Mouse (Mus musculus) heart, adult 2 months (tissue): ENCODE results near the gene Rassf8. TPM values are rescaled to one million over a fixed set of nuclear protein-coding genes. Genes with fewer than 3 reads are reported as not detected.
A peak's percentile ranks its signal among the peaks of the same experiment; 100 is the strongest.

Experiments used
- DNase-seq, 2 experiments: peaks; one replicate each; pipeline ENCODE4 v3.0.0; 2021
- H3K27ac ChIP-seq: fragments of 200-600 bp; 2 replicates; pipeline ENCODE4 v1.8.1; 2022
- H3K27me3 ChIP-seq: fragments of 200-500 bp; 2 replicates; pipeline ENCODE4 v1.6.1; 2012; ENCODE audit warnings: mild to moderate bottlenecking, low read length, inconsistent platforms, mixed read lengths; ENCODE audit not compliant: control insufficient read depth, insufficient read depth
- H3K36me3 ChIP-seq: fragments of 200-500 bp; 2 replicates; pipeline ENCODE4 v1.6.1; 2012; ENCODE audit warnings: low read length, inconsistent platforms; ENCODE audit not compliant: control insufficient read depth, insufficient read depth
- H3K4me1 ChIP-seq: fragments of 200-500 bp; 2 replicates; pipeline ENCODE4 v1.6.1; 2011; ENCODE audit warnings: low read length; ENCODE audit not compliant: control insufficient read depth, insufficient read depth
- H3K4me3 ChIP-seq: fragments of 200-600 bp; 2 replicates; pipeline ENCODE4 v1.8.1; 2022
- H3K79me2 ChIP-seq: fragments of 200-500 bp; replicated peaks from 2 replicates; pipeline ENCODE4 v1.6.1; 2012; ENCODE audit warnings: mild to moderate bottlenecking, inconsistent platforms, low read length, moderate library complexity, mixed read lengths; ENCODE audit not compliant: control insufficient read depth, insufficient read depth
- H3K9ac ChIP-seq: fragments of 200-500 bp; 2 replicates; pipeline ENCODE4 v1.6.1; 2012; ENCODE audit warnings: low read depth, mild to moderate bottlenecking, control low read depth, inconsistent platforms, low read length, mixed read lengths
- CTCF ChIP-seq: fragments of 200-600 bp; IDR thresholded peaks from 2 replicates; pipeline ENCODE4 v1.8.1; 2022; ENCODE audit warnings: antibody characterized with exemption, mild to moderate bottlenecking, moderate library complexity
- EP300 ChIP-seq: fragments of 200-500 bp; IDR thresholded peaks from 2 replicates; pipeline ENCODE4 v1.6.1; 2011; ENCODE audit warnings: low read depth, low read length, control low read depth; ENCODE audit not compliant: insufficient read depth
- POLR2A ChIP-seq: fragments of 200-500 bp; IDR thresholded peaks from 2 replicates; pipeline ENCODE4 v1.6.1; 2011; ENCODE audit warnings: mild to moderate bottlenecking, low read depth, low read length, control low read depth; ENCODE audit not compliant: insufficient read depth
- WGBS: fragments of 180-500 bp; shearing (Covaris S2); methylation state at CpG from one replicate; pipeline ENCODE4 v1.1.7; 2018; 5-methylcytosine and 5-hydroxymethylcytosine counted together
- intact Hi-C: fragments of 180-260 bp; cut with DNase I; formaldehyde crosslinking; loops from one replicate; pipeline ENCODE4 v1.15.1; 2025
- polyA plus RNA-seq: library from polyadenylated mRNA; depleted of rRNA; stranded (reverse); fragments of >200 nt; gene quantifications from 2 replicates; pipeline ENCODE4 v1.2.3, GENCODE M21; 2012
- total RNA-seq, 2 experiments: library from RNA; stranded (reverse); gene quantifications; 2 replicates each; pipeline ENCODE4 v1.2.3; 2021

The Rassf8 gene
- total and polyA plus RNA-seq, 3 experiments = 18.1 to 58.2 (median 56.9) TPM

GRCm38 (mm10) chr6:145835359-145835758, 88.8 kb downstream of the Rassf8 start:
- no peaks in the 10 kb centered on the region for H3K79me2 ChIP-seq
- no peaks in the 10 kb centered on the region for H3K36me3 ChIP-seq
- no peak overlapping the region for H3K27ac ChIP-seq
- H3K27me3 ChIP-seq = no peaks in the 10 kb centered on the region
- TF ChIP-seq POLR2A = no peak
- no peak for TF ChIP-seq CTCF
- TF ChIP-seq EP300 = no peak
- DNase-seq = no peak
- intact Hi-C loops = no loop called here
- H3K4me1 ChIP-seq = no peaks in the 10 kb centered on the region
- WGBS = 46% methylated on average over 6 of the region's 6 CpGs
- H3K4me3 ChIP-seq = no peak overlapping the region
- no peak overlapping the region for H3K9ac ChIP-seq

DNA sequence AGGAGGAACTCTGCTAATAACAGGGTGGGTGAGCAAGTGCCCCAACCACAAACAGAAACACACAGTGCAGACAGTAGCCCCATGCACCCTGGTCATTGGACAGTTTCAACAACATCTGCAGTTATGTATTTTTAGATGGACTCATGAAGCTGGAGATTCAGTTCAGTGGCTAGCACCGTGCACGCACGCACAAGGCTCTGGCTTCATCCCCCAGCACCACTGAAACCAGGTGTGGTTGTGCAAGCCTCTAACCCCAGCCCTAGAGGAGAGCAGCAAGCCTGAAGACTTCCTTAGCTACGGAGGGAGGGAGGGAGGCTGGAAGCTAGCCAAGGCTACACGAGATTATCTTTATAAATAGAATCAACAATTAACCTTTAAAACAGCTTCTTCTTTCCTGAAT, 99.1 kb downstream of the Rassf8 start:
- Histone ChIP-seq H3K4me3 (no peak overlapping the region), H3K27me3 (no peaks in the 10 kb centered on the region), H3K27ac (no peak overlapping the region), H3K36me3 (no peaks in the 10 kb centered on the region), H3K79me2 (no peaks in the 10 kb centered on the region), H3K4me1 (peaks cover 1% of the 10 kb centered on the region), H3K9ac (no peak overlapping the region)
- TF ChIP-seq POLR2A (no peak), CTCF (no peak), EP300 (no peak)
- intact Hi-C loops = no loop called here
- WGBS = 31% methylated on average over 5 of the region's 5 CpGs
- no peak for DNase-seq

GRCm38 (mm10) chr6:145846076-145846475, 99.5 kb downstream of the Rassf8 start:
- H3K27ac ChIP-seq = no peak overlapping the region
- 77% methylated on average over 1 of the region's 1 CpGs for WGBS
- no peaks in the 10 kb centered on the region for H3K36me3 ChIP-seq
- TF ChIP-seq POLR2A (no peak), EP300 (no peak), CTCF (no peak)
- no peaks in the 10 kb centered on the region for H3K27me3 ChIP-seq
- peaks cover 1% of the 10 kb centered on the region for H3K4me1 ChIP-seq
- intact Hi-C loops = no loop called here
- no peak overlapping the region for H3K9ac ChIP-seq
- no peak overlapping the region for H3K4me3 ChIP-seq
- DNase-seq = no peak
- no peaks in the 10 kb centered on the region for H3K79me2 ChIP-seq

- TF ChIP-seq CTCF (no peak), POLR2A (no peak), EP300 (no peak)
- Histone ChIP-seq H3K9ac (no peak overlapping the region), H3K36me3 (no peaks in the 10 kb centered on the region), H3K4me1 (peaks cover 1% of the 10 kb centered on the region), H3K79me2 (no peaks in the 10 kb centered on the region), H3K4me3 (no peak overlapping the region), H3K27me3 (no peaks in the 10 kb centered on the region), H3K27ac (no peak overlapping the region)
- intact Hi-C loops = no loop called here
- 90% methylated on average over 6 of the region's 6 CpGs for WGBS
- no peak for DNase-seq
Measured at GRCm38 (mm10) chr6:145846948-145847347, 100.4 kb downstream of the Rassf8 start.

- Histone ChIP-seq H3K79me2 (no peaks in the 10 kb centered on the region), H3K4me1 (peaks cover 1% of the 10 kb centered on the region), H3K4me3 (no peak overlapping the region), H3K27me3 (no peaks in the 10 kb centered on the region), H3K36me3 (no peaks in the 10 kb centered on the region), H3K27ac (no peak overlapping the region), H3K9ac (no peak overlapping the region)
- TF ChIP-seq EP300 (no peak), POLR2A (no peak)
- 88% methylated on average over 8 of the region's 8 CpGs for WGBS
- intact Hi-C loops = no loop called here
- DNase-seq = no peak
Measured at GRCm38 (mm10) chr6:145847661-145848060, 101.1 kb downstream of the Rassf8 start.

DNA sequence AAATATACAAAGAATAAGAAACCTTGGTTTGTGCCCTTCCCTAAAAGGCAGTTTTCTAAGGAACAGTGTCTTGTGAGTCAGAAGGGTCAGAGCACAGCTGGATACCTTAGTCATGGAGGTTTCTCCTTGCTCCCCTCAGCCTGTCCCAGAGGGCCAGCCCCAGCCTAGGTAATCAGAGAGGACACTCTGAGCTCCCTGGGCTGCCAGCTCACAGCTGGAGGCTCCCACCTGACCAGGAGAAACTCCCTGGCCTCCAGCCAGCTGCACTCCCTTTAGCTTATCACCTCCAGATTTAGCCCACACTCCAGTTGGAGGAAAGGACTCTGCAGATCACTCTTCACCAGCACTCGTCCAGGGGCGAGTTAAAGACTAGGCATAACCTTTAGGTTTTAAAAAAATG, 104.2 kb downstream of the Rassf8 start:
- intact Hi-C loops = no loop called here
- TF ChIP-seq CTCF (no peak), POLR2A (no peak), EP300 (peak; percentile 55; the same call in 1 of the 2 replicates)
- H3K4me1 ChIP-seq = peaks cover 1% of the 10 kb centered on the region
- no peaks in the 10 kb centered on the region for H3K79me2 ChIP-seq
- H3K9ac ChIP-seq = no peak overlapping the region
- no peaks in the 10 kb centered on the region for H3K27me3 ChIP-seq
- WGBS = 29% methylated on average over 2 of the region's 2 CpGs
- no peak overlapping the region for H3K4me3 ChIP-seq
- H3K27ac ChIP-seq = no peak overlapping the region; the same call in 1 of the 2 replicates
- peak; percentile 65 to 81 for DNase-seq
- peaks cover 3% of the 10 kb centered on the region; the same call in 1 of the 2 replicates for H3K36me3 ChIP-seq
